Mouse (Mus musculus) limb, embryonic 15.5 days (tissue): ENCODE measurements around the gene Myl4. TPM values are rescaled to one million over a fixed set of nuclear protein-coding genes. Genes with fewer than 3 reads are reported as not detected.

Experiments
- ATAC-seq: fragments of 200-750 bp; cut with Nextera tagmentation; 2 replicates; pipeline ENCODE4 v1.8.0; 2017; ENCODE audit warnings: low read depth, moderate TSS enrichment; ENCODE audit not compliant: insufficient number of reproducible peaks, low FRiP score, low TSS enrichment
- H3K27ac ChIP-seq: fragments of 300-500 bp; sonication (generic); 2 replicates; pipeline ENCODE4 v1.5.1; 2015; ENCODE audit warnings: moderate library complexity, mild to moderate bottlenecking, inconsistent platforms
- H3K27me3 ChIP-seq: fragments of 300-500 bp; sonication (generic); 2 replicates; pipeline ENCODE4 v1.6.1; 2015; ENCODE audit warnings: inconsistent platforms
- H3K36me3 ChIP-seq: fragments of 300-500 bp; sonication (generic); 2 replicates; pipeline ENCODE4 v1.6.1; 2015; ENCODE audit warnings: inconsistent platforms
- H3K4me1 ChIP-seq: fragments of 300-500 bp; sonication (generic); 2 replicates; pipeline ENCODE4 v1.6.1; 2015; ENCODE audit warnings: inconsistent platforms
- H3K4me2 ChIP-seq: fragments of 300-500 bp; sonication (generic); 2 replicates; pipeline ENCODE4 v1.6.1; 2015; ENCODE audit warnings: mild to moderate bottlenecking, inconsistent platforms
- H3K4me3 ChIP-seq: fragments of 300-500 bp; sonication (generic); 2 replicates; pipeline ENCODE4 v1.5.1; 2015; ENCODE audit warnings: mild to moderate bottlenecking, inconsistent platforms
- H3K9ac ChIP-seq: fragments of 300-500 bp; sonication (generic); 2 replicates; pipeline ENCODE4 v1.6.1; 2015; ENCODE audit warnings: inconsistent platforms
- H3K9me3 ChIP-seq: fragments of 300-500 bp; sonication (generic); 2 replicates; pipeline ENCODE4 v1.6.1; 2016; ENCODE audit warnings: inconsistent platforms
- WGBS: fragments of 180-500 bp; shearing (Covaris S2); methylation state at CpG from one replicate; pipeline ENCODE4 v1.1.7; 2015; 5-methylcytosine and 5-hydroxymethylcytosine counted together
- polyA plus RNA-seq: library from polyadenylated mRNA; unstranded; fragments of >200 nt; fragmentation: Nextera tagmentation; extraction: Ambion mirVana; gene quantifications from 2 replicates; pipeline ENCODE4 v1.2.1, GENCODE M21; 2015

The Myl4 gene
- polyA plus RNA-seq, 1 experiment from 2014 or later = 131 TPM

GRCm38 (mm10) chr11:104585495-104585894 lies 35.0 kb downstream of the Myl4 start:
- ATAC-seq = no peak
- Histone ChIP-seq H3K4me1 (peaks cover 13% of the 10 kb centered on the region; the same call in 1 of the 2 replicates), H3K27me3 (0 out of 2 replicates have a peak, but pooled peaks cover 3% of the 10 kb centered on the region), H3K9ac (no peak overlapping the region), H3K4me2 (no peak overlapping the region), H3K36me3 (no peaks in the 10 kb centered on the region), H3K27ac (no peak overlapping the region), H3K9me3 (no peaks in the 10 kb centered on the region), H3K4me3 (no peak overlapping the region)
- WGBS = 78% methylated on average over 5 of the region's 5 CpGs

GRCm38 (mm10) chr11:104587904-104588303 lies 37.4 kb downstream of the Myl4 start:
- Histone ChIP-seq H3K4me1 (0 out of 2 replicates have a peak, but pooled peaks cover 6% of the 10 kb centered on the region), H3K36me3 (no peaks in the 10 kb centered on the region), H3K4me2 (no peak overlapping the region), H3K27ac (no peak overlapping the region), H3K9ac (no peak overlapping the region), H3K9me3 (no peaks in the 10 kb centered on the region), H3K4me3 (no peak overlapping the region), H3K27me3 (0 out of 2 replicates have a peak, but pooled peaks cover 3% of the 10 kb centered on the region)
- 94% methylated on average over 9 of the region's 9 CpGs for WGBS
- no peak for ATAC-seq

- Histone ChIP-seq H3K4me3 (no peak overlapping the region), H3K9me3 (no peaks in the 10 kb centered on the region), H3K36me3 (no peaks in the 10 kb centered on the region), H3K4me2 (no peak overlapping the region), H3K27me3 (no peaks in the 10 kb centered on the region), H3K27ac (no peak overlapping the region), H3K4me1 (0 out of 2 replicates have a peak, but pooled peaks cover 6% of the 10 kb centered on the region), H3K9ac (no peak overlapping the region)
- 86% methylated on average over 2 of the region's 2 CpGs for WGBS
- ATAC-seq = no peak
These were observed 38.0 kb downstream of the Myl4 start for GRCm38 (mm10) chr11:104588513-104588912.

- Histone ChIP-seq H3K27ac (no peak overlapping the region), H3K4me1 (0 out of 2 replicates have a peak, but pooled peaks cover 6% of the 10 kb centered on the region), H3K4me2 (no peak overlapping the region), H3K9ac (no peak overlapping the region), H3K9me3 (no peaks in the 10 kb centered on the region), H3K4me3 (no peak overlapping the region), H3K27me3 (no peaks in the 10 kb centered on the region), H3K36me3 (no peaks in the 10 kb centered on the region)
- 65% methylated on average over 1 of the region's 1 CpGs for WGBS
- peak; percentile 23; the same call in 1 of the 2 replicates for ATAC-seq
These were observed 39.1 kb downstream of the Myl4 start for GRCm38 (mm10) chr11:104589570-104589969.

GRCm38 (mm10) chr11:104590148-104590547 lies 39.7 kb downstream of the Myl4 start:
- H3K4me3 ChIP-seq = no peak overlapping the region
- ATAC-seq = peak; percentile 70; the same call in 1 of the 2 replicates
- 0 out of 2 replicates have a peak, but pooled peaks cover 6% of the 10 kb centered on the region for H3K4me1 ChIP-seq
- no peak overlapping the region for H3K27ac ChIP-seq
- WGBS = 2% methylated on average over 8 of the region's 8 CpGs
- no peaks in the 10 kb centered on the region for H3K9me3 ChIP-seq
- no peaks in the 10 kb centered on the region for H3K27me3 ChIP-seq
- no peak overlapping the region for H3K4me2 ChIP-seq
- no peak overlapping the region for H3K9ac ChIP-seq
- H3K36me3 ChIP-seq = no peaks in the 10 kb centered on the region

GRCm38 (mm10) chr11:104592066-104592835 lies 41.8 kb downstream of the Myl4 start:
- 0 out of 2 replicates have a peak, but pooled peaks cover 6% of the 10 kb centered on the region for H3K4me1 ChIP-seq
- no peak overlapping the region for H3K27ac ChIP-seq
- H3K9me3 ChIP-seq = no peaks in the 10 kb centered on the region
- no peak overlapping the region for H3K4me2 ChIP-seq
- 67% methylated on average over 13 of the region's 13 CpGs for WGBS
- H3K27me3 ChIP-seq = no peaks in the 10 kb centered on the region
- no peak overlapping the region for H3K4me3 ChIP-seq
- ATAC-seq = no peak
- no peak overlapping the region for H3K9ac ChIP-seq
- H3K36me3 ChIP-seq = no peaks in the 10 kb centered on the region

GRCm38 (mm10) chr11:104596365-104596764 lies 45.9 kb downstream of the Myl4 start:
- no peaks in the 10 kb centered on the region for H3K4me1 ChIP-seq
- no peak overlapping the region for H3K4me3 ChIP-seq
- H3K4me2 ChIP-seq = no peak overlapping the region
- no peak overlapping the region for H3K9ac ChIP-seq
- H3K36me3 ChIP-seq = no peaks in the 10 kb centered on the region
- H3K9me3 ChIP-seq = no peaks in the 10 kb centered on the region
- H3K27ac ChIP-seq = no peak overlapping the region
- no peaks in the 10 kb centered on the region for H3K27me3 ChIP-seq
- no peak for ATAC-seq
- 79% methylated on average over 10 of the region's 10 CpGs for WGBS

- 83% methylated on average over 13 of the region's 13 CpGs for WGBS
- H3K4me1 ChIP-seq = no peaks in the 10 kb centered on the region
- no peaks in the 10 kb centered on the region for H3K36me3 ChIP-seq
- H3K27me3 ChIP-seq = no peaks in the 10 kb centered on the region
- no peak overlapping the region for H3K27ac ChIP-seq
- H3K4me2 ChIP-seq = no peak overlapping the region
- no peak overlapping the region for H3K4me3 ChIP-seq
- no peak overlapping the region for H3K9ac ChIP-seq
- no peak for ATAC-seq
- H3K9me3 ChIP-seq = no peaks in the 10 kb centered on the region
These were observed 48.9 kb downstream of the Myl4 start for GRCm38 (mm10) chr11:104599265-104599945.

GRCm38 (mm10) chr11:104600675-104601074 lies 50.2 kb downstream of the Myl4 start:
- H3K27me3 ChIP-seq = no peaks in the 10 kb centered on the region
- H3K4me2 ChIP-seq = no peak overlapping the region
- H3K9me3 ChIP-seq = no peaks in the 10 kb centered on the region
- H3K4me3 ChIP-seq = no peak overlapping the region
- 54% methylated on average over 4 of the region's 4 CpGs for WGBS
- no peaks in the 10 kb centered on the region for H3K36me3 ChIP-seq
- H3K27ac ChIP-seq = no peak overlapping the region
- no peaks in the 10 kb centered on the region for H3K4me1 ChIP-seq
- no peak for ATAC-seq
- no peak overlapping the region for H3K9ac ChIP-seq

GRCm38 (mm10) chr11:104604192-104604591 lies 53.7 kb downstream of the Myl4 start:
- H3K27me3 ChIP-seq = peaks cover 14% of the 10 kb centered on the region
- no peaks in the 10 kb centered on the region for H3K9me3 ChIP-seq
- no peak overlapping the region for H3K27ac ChIP-seq
- no peak overlapping the region for H3K4me3 ChIP-seq
- no peak overlapping the region for H3K4me2 ChIP-seq
- H3K36me3 ChIP-seq = no peaks in the 10 kb centered on the region
- WGBS = 55% methylated on average over 6 of the region's 6 CpGs
- ATAC-seq = no peak
- H3K4me1 ChIP-seq = peaks cover 10% of the 10 kb centered on the region
- H3K9ac ChIP-seq = no peak overlapping the region

GRCm38 (mm10) chr11:104607491-104608245 lies 57.2 kb downstream of the Myl4 start, which contains the start of gene Itgb3:
TSS of gene Itgb3 (plus strand) at chr11:104608000.
- Histone ChIP-seq H3K4me2 (peak within 1 kb of the TSS; percentile 93), H3K27ac (no peak within 1 kb of the TSS), H3K4me3 (peak within 1 kb of the TSS; percentile 54), H3K4me1 (peaks cover 10% of the 10 kb centered on the region), H3K36me3 (no peaks in the 10 kb centered on the region), H3K9ac (peak within 1 kb of the TSS; percentile 39), H3K9me3 (no peaks in the 10 kb centered on the region), H3K27me3 (peaks cover 26% of the 10 kb centered on the region)
- 1% methylated on average over 45 of the region's 51 CpGs for WGBS
- peak; percentile 62; the same call in 1 of the 2 replicates for ATAC-seq
